Mouse (Mus musculus) stomach, postnatal 0 days (tissue): ENCODE results near the gene Tshz2.

Source experiments
- CTCF ChIP-seq: IDR thresholded peaks from 2 replicates; pipeline ENCODE4 v1.5.1; 2016; ENCODE audit warnings: antibody characterized with exemption, low read depth, mild to moderate bottlenecking, moderate library complexity
- EP300 ChIP-seq: optimal IDR thresholded peaks from 2 replicates; pipeline ENCODE3; 2016; ENCODE audit warnings: antibody characterized with exemption

- no peak for TF ChIP-seq CTCF
- TF ChIP-seq EP300 = no peak
Measured at GRCm38 (mm10) chr2:169948139-169948538, 315.3 kb downstream of the Tshz2 start.
